Comparison of ENCODE assay signal across 12 mouse cellular contexts in the genomic region with DNA sequence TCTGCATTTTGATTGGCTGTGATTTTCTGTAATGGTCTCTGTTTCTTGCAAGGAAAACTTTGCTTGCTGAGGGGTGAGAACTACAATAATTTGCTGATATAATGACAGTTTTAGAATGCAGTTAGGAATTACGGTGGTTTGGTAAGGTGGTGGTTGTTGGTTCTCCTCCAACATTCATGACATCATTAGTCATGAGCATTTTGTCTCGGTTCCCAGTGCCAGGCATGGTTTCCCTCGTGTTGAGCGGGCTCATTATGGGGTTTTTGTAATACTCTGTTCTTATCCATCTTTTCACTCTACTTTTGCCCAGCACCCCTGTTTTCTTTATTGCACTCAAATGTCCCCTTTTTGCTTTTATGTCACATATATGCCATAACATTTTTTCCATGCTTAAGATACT.
"Had no signal": no experiment of that assay in that cellular context is flagged by ENCODE, and none has a peak within 500 bp of the region (broad histone marks: within the 10 kb centered on the region; RNA-seq: fewer than 3 reads in every experiment).

No protein-coding gene starts in this region.

- DNase-seq: liver, postnatal 0 days; lung, adult 2 months; lung, postnatal 14 days; lung, postnatal 36 days; retina, postnatal 1 day; right cerebral cortex, adult 18-20 months; right cerebral cortex, postnatal 25 days; right cerebral cortex, postnatal 4 days; spleen, adult 18-20 months; thymus, adult 18-20 months; thymus, postnatal 14 days; thymus, postnatal 36 days had no signal
